Mouse (Mus musculus) stomach, embryonic 15.5 days (tissue): ENCODE results near the gene Nxnl2. TPM values are rescaled to one million over a fixed set of nuclear protein-coding genes. Genes with fewer than 3 reads are reported as not detected.
"Not testable (repeated sequence)": the region's sequence is repeated elsewhere in the genome, so short reads cannot be mapped to it uniquely, and the experiment has no call there.

Experiments used
- ATAC-seq: fragments of 200-750 bp; cut with Nextera tagmentation; 2 replicates; pipeline ENCODE4 v1.8.0; 2017; ENCODE audit warnings: low read depth, moderate number of reproducible peaks, moderate TSS enrichment; ENCODE audit not compliant: insufficient read depth, low FRiP score
- H3K27ac ChIP-seq: fragments of 300-500 bp; sonication (generic); 2 replicates; pipeline ENCODE4 v1.5.1; 2015; ENCODE audit warnings: mild to moderate bottlenecking, inconsistent platforms
- H3K27me3 ChIP-seq: fragments of 300-500 bp; sonication (generic); replicated peaks from 2 replicates; pipeline ENCODE4 v1.6.1; 2015; ENCODE audit warnings: inconsistent platforms
- H3K36me3 ChIP-seq: fragments of 300-500 bp; sonication (generic); 2 replicates; pipeline ENCODE4 v1.6.1; 2015; ENCODE audit warnings: inconsistent platforms
- H3K4me1 ChIP-seq: fragments of 300-500 bp; sonication (generic); 2 replicates; pipeline ENCODE4 v1.6.1; 2015; ENCODE audit warnings: inconsistent platforms
- H3K4me2 ChIP-seq: fragments of 300-500 bp; sonication (generic); 2 replicates; pipeline ENCODE4 v1.6.1; 2015; ENCODE audit warnings: mild to moderate bottlenecking, inconsistent platforms
- H3K4me3 ChIP-seq: fragments of 300-500 bp; sonication (generic); replicated peaks from 2 replicates; pipeline ENCODE4 v1.5.1; 2015; ENCODE audit warnings: inconsistent platforms
- H3K9ac ChIP-seq: fragments of 300-500 bp; sonication (generic); 2 replicates; pipeline ENCODE4 v1.6.1; 2015; ENCODE audit warnings: inconsistent platforms
- H3K9me3 ChIP-seq: fragments of 300-500 bp; sonication (generic); 2 replicates; pipeline ENCODE4 v1.6.1; 2016; ENCODE audit warnings: inconsistent platforms
- WGBS: fragments of 180-500 bp; shearing (Covaris S2); methylation state at CpG from one replicate; pipeline ENCODE4 v1.1.7; 2015; 5-methylcytosine and 5-hydroxymethylcytosine counted together
- polyA plus RNA-seq: library from polyadenylated mRNA; unstranded; fragments of >200 nt; fragmentation: Nextera tagmentation; extraction: Ambion mirVana; gene quantifications from 2 replicates; pipeline ENCODE4 v1.2.1, GENCODE M21; 2015

Gene Nxnl2
- polyA plus RNA-seq, 1 experiment from 2014 or later = 1.6 TPM

DNA sequence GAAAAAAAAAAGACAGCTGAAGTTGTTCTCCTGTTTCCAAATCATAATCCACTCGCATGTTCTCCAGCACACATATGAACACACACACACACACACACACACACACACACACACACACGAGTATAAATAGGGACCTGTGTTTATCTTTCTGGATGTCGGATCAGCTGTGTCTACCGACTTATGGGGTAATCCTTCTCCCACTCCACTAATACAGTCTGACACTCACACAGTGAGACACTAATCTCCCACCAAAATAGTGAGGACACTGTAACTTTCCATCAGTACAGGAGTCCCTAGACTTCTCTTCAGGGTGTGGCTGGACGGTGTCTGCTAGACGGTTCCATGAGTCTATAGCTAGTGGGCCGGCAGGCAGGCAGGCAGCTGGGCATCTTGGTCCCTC, 11.4 kb downstream of the Nxnl2 start:
- no peak for ATAC-seq
- no peak overlapping the region for H3K9ac ChIP-seq

DNA sequence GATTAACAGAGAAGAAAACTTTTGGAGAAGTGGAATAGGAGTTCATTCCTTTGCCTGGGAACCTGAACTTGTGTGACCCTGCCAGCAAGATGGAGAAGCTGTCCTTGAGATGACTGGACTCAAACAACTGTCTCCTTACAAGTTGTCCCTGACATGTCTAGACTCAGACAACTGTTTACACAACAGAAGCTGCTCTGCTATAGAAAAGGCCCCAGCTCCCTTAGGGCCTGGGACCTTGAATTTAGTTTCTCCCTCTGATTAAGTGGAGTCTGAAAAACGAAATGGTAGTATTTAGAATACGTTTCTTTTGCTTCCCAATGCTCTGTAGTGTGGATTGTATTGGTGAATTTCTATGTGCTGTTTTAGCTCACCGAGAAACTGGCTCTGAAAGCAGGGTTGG, 14.1 kb downstream of the Nxnl2 start:
- no peak overlapping the region for H3K4me2 ChIP-seq
- no peaks in the 10 kb centered on the region for H3K9me3 ChIP-seq
- no peaks in the 10 kb centered on the region for H3K36me3 ChIP-seq
- no peaks in the 10 kb centered on the region for H3K27me3 ChIP-seq
- no peak overlapping the region for H3K4me3 ChIP-seq
- no peaks in the 10 kb centered on the region for H3K4me1 ChIP-seq
- no peak for ATAC-seq
- H3K9ac ChIP-seq = no peak overlapping the region
- no peak overlapping the region for H3K27ac ChIP-seq
- 71% methylated on average over 3 of the region's 3 CpGs for WGBS

More for the DNA sequence above, 11.4 kb downstream of the Nxnl2 start:
- 66% methylated on average over 7 of the region's 7 CpGs for WGBS
- Histone ChIP-seq H3K4me2 (no peak overlapping the region), H3K4me1 (no peaks in the 10 kb centered on the region), H3K36me3 (no peaks in the 10 kb centered on the region), H3K4me3 (no peak overlapping the region), H3K27ac (no peak overlapping the region), H3K9me3 (no peaks in the 10 kb centered on the region), H3K27me3 (no peaks in the 10 kb centered on the region)

DNA sequence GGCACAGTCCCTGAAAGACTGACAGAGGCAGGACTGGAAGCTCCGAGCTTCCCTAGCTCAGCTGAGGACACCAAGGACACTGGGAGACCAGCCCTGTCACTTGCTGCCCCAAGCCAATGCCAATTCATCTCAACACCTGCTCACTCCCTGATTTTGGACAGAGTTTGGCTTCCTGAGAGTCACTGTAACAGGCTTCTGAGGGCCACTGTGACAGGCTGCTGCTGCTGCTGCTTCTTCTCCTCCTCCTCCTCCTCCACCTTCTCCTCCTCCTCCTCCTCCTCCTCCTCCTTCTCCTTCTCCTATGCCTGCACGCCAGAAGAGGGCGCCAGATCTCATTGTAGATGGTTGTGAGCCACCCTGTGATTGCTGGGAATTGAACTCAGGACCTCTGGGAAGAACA, 19.5 kb downstream of the Nxnl2 start:
- Histone ChIP-seq H3K4me3 (no peak overlapping the region), H3K27me3 (no peaks in the 10 kb centered on the region), H3K4me2 (no peak overlapping the region), H3K9ac (no peak overlapping the region), H3K36me3 (no peaks in the 10 kb centered on the region), H3K27ac (no peak overlapping the region), H3K4me1 (no peaks in the 10 kb centered on the region), H3K9me3 (no peaks in the 10 kb centered on the region)
- no peak for ATAC-seq
- WGBS = 67% methylated on average over 3 of the region's 3 CpGs

DNA sequence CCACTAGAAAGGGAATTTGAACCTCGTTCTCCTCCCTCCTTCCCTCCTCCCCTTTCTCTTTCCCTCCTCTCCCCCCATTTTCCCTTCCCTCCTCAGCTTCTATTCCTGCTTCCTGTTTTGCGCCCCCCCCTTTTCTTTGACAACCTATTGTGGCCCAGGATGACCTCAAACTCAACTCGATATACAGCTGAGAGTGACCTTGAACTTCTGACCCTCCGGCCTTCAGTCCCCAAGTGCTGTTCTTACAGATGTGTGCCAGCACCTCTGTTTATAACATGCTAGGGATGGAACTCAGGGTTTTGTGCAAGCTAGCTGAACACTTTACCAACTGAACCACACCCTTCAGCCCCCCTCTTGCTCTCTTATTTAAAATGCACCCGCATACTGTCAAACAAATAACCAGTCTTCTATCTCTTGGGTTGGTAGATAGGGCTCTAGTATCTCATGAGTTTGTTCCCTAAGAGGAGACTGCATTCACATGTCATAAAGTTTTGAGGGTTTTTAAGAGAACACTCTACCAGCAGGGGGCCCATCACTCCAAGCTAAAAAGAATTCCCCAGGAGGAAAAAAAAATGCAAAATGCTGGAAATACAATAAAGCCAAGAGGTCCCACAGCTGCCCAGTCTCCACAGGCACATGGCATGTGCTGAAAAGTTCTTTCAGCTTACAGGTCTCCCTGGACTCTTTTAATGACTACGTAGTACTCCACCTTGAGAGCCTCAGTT, 20.8 kb downstream of the Nxnl2 start:
- no peak overlapping the region for H3K4me2 ChIP-seq
- H3K9me3 ChIP-seq = no peaks in the 10 kb centered on the region
- H3K27me3 ChIP-seq = no peaks in the 10 kb centered on the region
- WGBS = 71% methylated on average over 6 of the region's 6 CpGs
- no peak for ATAC-seq
- no peaks in the 10 kb centered on the region for H3K4me1 ChIP-seq
- no peak overlapping the region for H3K4me3 ChIP-seq
- H3K9ac ChIP-seq = no peak overlapping the region
- no peaks in the 10 kb centered on the region for H3K36me3 ChIP-seq
- H3K27ac ChIP-seq = no peak overlapping the region

DNA sequence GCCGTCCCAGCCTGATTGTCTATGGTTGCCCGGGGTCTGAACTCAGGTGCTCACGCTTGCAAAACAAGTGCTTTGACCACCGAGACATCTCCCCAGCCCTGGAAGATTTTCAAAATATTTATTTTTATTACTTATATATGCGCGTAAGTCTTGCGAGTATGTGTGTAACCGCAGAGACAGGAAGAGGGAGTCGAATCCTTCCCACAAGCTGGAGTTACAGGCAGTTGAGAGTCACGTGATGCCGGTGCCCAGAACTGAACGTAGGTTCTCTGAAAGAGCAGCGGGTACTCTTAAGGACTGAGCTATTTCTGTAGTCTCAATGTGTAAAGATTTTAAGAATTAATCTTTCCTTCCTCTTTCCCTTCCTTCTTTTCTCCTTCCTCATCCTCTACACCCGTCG, 23.1 kb downstream of the Nxnl2 start:
- Histone ChIP-seq H3K4me3 (no peak overlapping the region), H3K4me2 (no peak overlapping the region), H3K27ac (no peak overlapping the region), H3K9ac (no peak overlapping the region), H3K4me1 (no peaks in the 10 kb centered on the region), H3K36me3 (no peaks in the 10 kb centered on the region), H3K27me3 (no peaks in the 10 kb centered on the region), H3K9me3 (no peaks in the 10 kb centered on the region)
- WGBS = 83% methylated on average over 15 of the region's 15 CpGs
- no peak for ATAC-seq

GRCm38 (mm10) chr13:51197699-51198098, 26.9 kb downstream of the Nxnl2 start:
- no peak overlapping the region for H3K9ac ChIP-seq
- no peaks in the 10 kb centered on the region for H3K9me3 ChIP-seq
- WGBS = 71% methylated on average over 3 of the region's 3 CpGs
- no peak overlapping the region for H3K4me2 ChIP-seq
- H3K4me3 ChIP-seq = no peak overlapping the region
- peak overlapping the region; percentile 24; the same call in 1 of the 2 replicates for H3K27ac ChIP-seq
- H3K36me3 ChIP-seq = no peaks in the 10 kb centered on the region
- no peaks in the 10 kb centered on the region for H3K4me1 ChIP-seq
- no peak for ATAC-seq
- H3K27me3 ChIP-seq = no peaks in the 10 kb centered on the region

DNA sequence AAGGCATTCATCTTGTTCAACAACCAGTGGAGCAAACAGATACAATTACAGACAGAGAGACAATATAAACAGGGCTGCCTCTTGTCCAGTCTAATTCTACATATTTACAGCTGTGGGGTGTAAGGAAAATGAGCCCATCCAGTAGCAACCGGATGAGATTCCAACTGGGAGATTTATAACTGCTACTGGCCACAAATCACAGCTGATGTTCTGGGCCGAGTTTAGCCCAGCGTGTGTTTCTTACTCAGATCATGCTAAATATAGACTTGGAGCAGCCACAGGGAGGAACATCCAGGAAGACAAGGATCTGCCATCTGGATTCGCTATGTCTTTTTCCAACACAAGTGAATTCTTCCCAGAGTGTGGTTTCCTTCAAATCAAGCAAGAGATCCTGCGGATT, 27.4 kb downstream of the Nxnl2 start:
- Histone ChIP-seq H3K27ac (peak overlapping the region; percentile 48), H3K9ac (no peak overlapping the region), H3K4me3 (no peak overlapping the region), H3K27me3 (no peaks in the 10 kb centered on the region), H3K4me2 (no peak overlapping the region), H3K4me1 (no peaks in the 10 kb centered on the region), H3K9me3 (no peaks in the 10 kb centered on the region), H3K36me3 (no peaks in the 10 kb centered on the region)
- WGBS = 40% methylated on average over 5 of the region's 5 CpGs
- ATAC-seq = no peak

- H3K9me3 ChIP-seq, H3K27ac ChIP-seq, H3K4me1 ChIP-seq, H3K27me3 ChIP-seq, H3K36me3 ChIP-seq, H3K9ac ChIP-seq: not testable (repeated sequence)
- WGBS = 40% methylated on average over 32 of the region's 36 CpGs
- ATAC-seq = peak; percentile 53; the same call in 1 of the 2 replicates
- Histone ChIP-seq H3K4me2 (peak overlapping the region; percentile 63), H3K4me3 (peak overlapping the region; percentile 31)
These were observed 31.4 kb downstream of the Nxnl2 start for GRCm38 (mm10) chr13:51201985-51202843.

DNA sequence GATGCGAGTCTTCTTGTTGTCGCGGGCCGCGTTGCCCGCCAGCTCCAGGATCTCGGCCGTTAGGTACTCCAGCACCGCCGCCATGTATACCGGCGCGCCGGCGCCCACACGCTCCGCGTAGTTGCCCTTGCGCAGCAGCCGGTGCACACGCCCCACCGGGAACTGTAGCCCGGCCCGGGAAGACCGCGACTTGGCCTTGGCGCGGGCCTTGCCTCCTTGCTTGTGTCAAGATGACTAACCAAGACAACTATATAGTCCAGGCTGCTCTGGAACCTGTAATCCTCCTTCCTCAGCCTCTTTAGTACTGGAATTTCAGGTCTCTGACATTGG, 32.0 kb downstream of the Nxnl2 start:
- ATAC-seq = peak; percentile 31; the same call in 1 of the 2 replicates

GRCm38 (mm10) chr13:51203467-51203866, 32.6 kb downstream of the Nxnl2 start:
- ATAC-seq = no peak

More for the DNA sequence above, 32.0 kb downstream of the Nxnl2 start:
- not testable (repeated sequence) for H3K9me3 ChIP-seq, H3K9ac ChIP-seq, H3K27ac ChIP-seq, H3K36me3 ChIP-seq, H3K4me1 ChIP-seq, H3K27me3 ChIP-seq
- H3K4me3 ChIP-seq = peak overlapping the region; percentile 31
- 11% methylated on average over 28 of the region's 28 CpGs for WGBS
- H3K4me2 ChIP-seq = peak overlapping the region; percentile 63

DNA sequence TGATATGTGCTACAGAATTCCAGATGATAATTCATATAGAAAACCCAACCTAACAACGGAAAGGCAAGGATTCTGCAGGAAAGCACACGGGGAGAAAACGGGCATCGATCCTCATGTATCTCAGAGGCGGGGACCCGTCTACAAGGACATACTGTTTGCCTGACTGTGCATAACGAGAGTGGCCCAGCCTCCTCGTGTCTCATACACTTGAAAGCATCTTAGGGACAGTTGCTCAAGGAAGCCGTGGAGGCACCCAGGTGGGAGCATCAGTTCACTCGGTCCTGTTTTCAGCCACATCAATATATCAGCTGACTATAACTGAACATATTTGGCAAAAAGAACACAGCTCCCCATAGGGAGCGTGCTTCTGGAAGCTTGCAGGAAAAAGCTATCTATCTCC, 33.3 kb downstream of the Nxnl2 start:
- WGBS = 85% methylated on average over 11 of the region's 11 CpGs
- not testable (repeated sequence) for H3K9me3 ChIP-seq, H3K4me3 ChIP-seq, H3K4me1 ChIP-seq, H3K9ac ChIP-seq, H3K4me2 ChIP-seq, H3K36me3 ChIP-seq, ATAC-seq, H3K27ac ChIP-seq, H3K27me3 ChIP-seq

More at GRCm38 (mm10) chr13:51203467-51203866, 32.6 kb downstream of the Nxnl2 start:
- H3K27ac ChIP-seq = no peak overlapping the region
- no peaks in the 10 kb centered on the region for H3K9me3 ChIP-seq
- no peak overlapping the region for H3K9ac ChIP-seq
- WGBS = 92% methylated on average over 8 of the region's 8 CpGs
- no peaks in the 10 kb centered on the region for H3K27me3 ChIP-seq
- no peak overlapping the region for H3K4me3 ChIP-seq
- no peaks in the 10 kb centered on the region for H3K4me1 ChIP-seq
- H3K36me3 ChIP-seq = no peaks in the 10 kb centered on the region
- H3K4me2 ChIP-seq = no peak overlapping the region

GRCm38 (mm10) chr13:51207965-51208364, 37.1 kb downstream of the Nxnl2 start:
- no peak overlapping the region for H3K9ac ChIP-seq
- H3K27me3 ChIP-seq = no peaks in the 10 kb centered on the region
- H3K27ac ChIP-seq = no peak overlapping the region
- H3K4me2 ChIP-seq = peak overlapping the region; percentile 25
- ATAC-seq = no peak
- no peaks in the 10 kb centered on the region for H3K9me3 ChIP-seq
- H3K4me1 ChIP-seq = 0 out of 2 replicates have a peak, but pooled peaks cover 5% of the 10 kb centered on the region
- WGBS = 51% methylated on average over 12 of the region's 12 CpGs
- peak overlapping the region; percentile 18; the same call in 1 of the 2 replicates for H3K4me3 ChIP-seq
- no peaks in the 10 kb centered on the region for H3K36me3 ChIP-seq
